Mouse (Mus musculus) small intestine, adult 2 months (tissue): ENCODE measurements at regions not wholly inside any gene's neighbourhood (a gene's known extent, or its start where the extent isn't known, plus 50 kb on each side); places are given as distances from the start of the nearest gene placed in this dataset.

ENCODE experiments used
- H3K27ac ChIP-seq: fragments of 200-500 bp; 2 replicates; pipeline ENCODE4 v1.5.1; 2012; ENCODE audit warnings: low read depth, low read length, control low read depth, inconsistent platforms; ENCODE audit not compliant: insufficient read depth
- H3K27me3 ChIP-seq: fragments of 200-500 bp; 2 replicates; pipeline ENCODE4 v1.6.1; 2012; ENCODE audit warnings: mild to moderate bottlenecking, moderate library complexity, low read length, inconsistent platforms; ENCODE audit not compliant: control insufficient read depth, insufficient read depth
- H3K36me3 ChIP-seq: fragments of 200-500 bp; 2 replicates; pipeline ENCODE4 v1.6.1; 2012; ENCODE audit warnings: mild to moderate bottlenecking, low read length, control low read depth, inconsistent platforms; ENCODE audit not compliant: control insufficient read depth, insufficient read depth
- H3K4me1 ChIP-seq: fragments of 200-500 bp; 2 replicates; pipeline ENCODE4 v1.6.1; 2012; ENCODE audit warnings: low read length, inconsistent platforms, mixed read lengths; ENCODE audit not compliant: control insufficient read depth, insufficient read depth, insufficient read length
- H3K4me3 ChIP-seq: fragments of 200-500 bp; 2 replicates; pipeline ENCODE4 v1.5.1; 2012; ENCODE audit warnings: low read depth, mild to moderate bottlenecking, control low read depth, inconsistent platforms, low read length, moderate library complexity
- CTCF ChIP-seq: fragments of 200-500 bp; IDR thresholded peaks from 2 replicates; pipeline ENCODE4 v1.5.1; 2012; ENCODE audit warnings: low read depth, mild to moderate bottlenecking, control low read depth, inconsistent platforms, low read length, moderate library complexity, mixed read lengths; ENCODE audit not compliant: insufficient replicate concordance, insufficient read length; ENCODE audit errors: extremely low read depth
- POLR2A ChIP-seq: fragments of 200-500 bp; IDR thresholded peaks from 2 replicates; pipeline ENCODE4 v1.6.1; 2012; ENCODE audit warnings: low read depth, mild to moderate bottlenecking, control low read depth, inconsistent platforms, low read length, moderate library complexity
- WGBS: fragments of 180-500 bp; shearing (Covaris S2); methylation state at CpG from one replicate; pipeline ENCODE4 v1.1.7; 2018; 5-methylcytosine and 5-hydroxymethylcytosine counted together

DNA sequence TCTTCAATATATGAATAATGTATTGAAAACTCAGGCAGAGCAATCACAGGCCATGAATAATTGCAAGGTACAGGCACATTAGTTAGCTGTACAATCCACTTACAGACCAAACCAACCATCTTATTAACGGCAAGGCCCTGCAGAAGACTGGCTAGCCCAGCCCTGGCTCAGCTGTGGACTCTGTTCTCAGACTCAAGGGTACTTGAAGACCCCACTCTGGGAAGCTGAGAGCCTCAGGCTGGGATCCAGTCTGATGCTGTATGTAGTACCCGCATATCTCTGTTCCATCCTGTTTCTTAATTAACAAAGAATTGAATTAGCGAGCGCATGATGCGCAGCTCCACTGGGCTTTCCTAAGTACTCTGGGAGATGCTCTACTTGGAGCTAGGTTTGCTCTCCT is 117.5 kb upstream of the Ppp1r26 start:
- Histone ChIP-seq H3K27ac (no peak overlapping the region), H3K4me1 (no peaks in the 10 kb centered on the region), H3K36me3 (no peaks in the 10 kb centered on the region), H3K4me3 (no peak overlapping the region), H3K27me3 (no peaks in the 10 kb centered on the region)
- WGBS = 91% methylated on average over 5 of the region's 5 CpGs
- TF ChIP-seq POLR2A (no peak), CTCF (no peak)

DNA sequence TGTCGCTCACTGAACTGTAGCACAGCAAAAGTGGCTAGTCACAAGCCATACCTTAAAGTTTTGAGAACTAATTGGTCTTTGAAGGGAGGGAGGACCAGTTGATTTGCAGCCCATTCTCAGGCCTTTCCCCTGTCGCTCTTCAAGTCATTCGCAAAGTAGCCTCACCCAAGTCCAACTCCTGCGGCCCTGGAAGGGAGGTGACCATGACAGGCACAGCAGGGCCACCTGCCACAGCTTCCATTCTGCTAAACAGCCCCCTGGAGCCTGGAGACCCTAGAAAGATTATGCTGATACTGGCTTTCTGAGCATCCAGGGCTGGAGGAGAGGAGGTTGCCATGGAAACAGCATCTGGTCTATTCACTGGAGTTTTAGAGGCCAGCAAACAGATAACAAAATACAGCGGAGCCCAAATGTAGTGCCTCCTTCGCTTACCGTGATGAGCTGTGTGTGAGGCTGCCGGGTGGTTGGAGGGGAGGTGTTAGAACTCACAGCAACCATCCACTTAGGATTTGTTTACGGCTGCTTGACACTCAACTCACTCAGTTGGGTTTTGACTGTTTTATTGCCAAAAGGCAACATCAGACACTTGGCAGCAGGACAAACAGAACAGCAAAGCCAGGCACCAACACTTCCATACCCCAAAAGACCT is 111.3 kb upstream of the Ppp1r26 start:
- H3K4me1 ChIP-seq = no peaks in the 10 kb centered on the region
- no peaks in the 10 kb centered on the region for H3K36me3 ChIP-seq
- no peaks in the 10 kb centered on the region for H3K27me3 ChIP-seq
- WGBS = 48% methylated on average over 9 of the region's 9 CpGs
- no peak overlapping the region for H3K27ac ChIP-seq
- TF ChIP-seq POLR2A (no peak), CTCF (no peak)
- no peak overlapping the region for H3K4me3 ChIP-seq

DNA sequence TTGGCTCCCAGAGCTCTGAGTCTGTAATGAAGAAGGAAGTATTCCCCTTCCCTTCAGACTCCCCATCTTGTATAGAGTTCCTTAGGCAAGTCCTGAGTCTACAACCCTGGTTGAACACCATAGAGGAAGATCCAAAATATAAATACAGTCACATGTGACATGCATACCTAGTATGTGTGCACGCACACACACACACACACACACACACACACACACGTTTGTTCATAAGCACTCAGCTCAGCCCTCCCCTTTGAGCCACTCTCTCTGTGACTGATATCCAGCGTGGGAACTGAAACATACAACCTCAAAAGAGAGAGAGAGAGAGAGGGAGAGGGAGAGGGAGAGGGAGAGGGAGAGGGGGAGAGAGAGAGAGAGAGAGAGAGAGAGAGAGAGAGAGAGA is 110.8 kb upstream of the Ppp1r26 start:
- WGBS = 63% methylated on average over 3 of the region's 3 CpGs
- H3K4me1 ChIP-seq = no peaks in the 10 kb centered on the region
- no peak overlapping the region for H3K27ac ChIP-seq
- H3K4me3 ChIP-seq = no peak overlapping the region
- H3K27me3 ChIP-seq = no peaks in the 10 kb centered on the region
- TF ChIP-seq POLR2A (no peak), CTCF (no peak)
- no peaks in the 10 kb centered on the region for H3K36me3 ChIP-seq

DNA sequence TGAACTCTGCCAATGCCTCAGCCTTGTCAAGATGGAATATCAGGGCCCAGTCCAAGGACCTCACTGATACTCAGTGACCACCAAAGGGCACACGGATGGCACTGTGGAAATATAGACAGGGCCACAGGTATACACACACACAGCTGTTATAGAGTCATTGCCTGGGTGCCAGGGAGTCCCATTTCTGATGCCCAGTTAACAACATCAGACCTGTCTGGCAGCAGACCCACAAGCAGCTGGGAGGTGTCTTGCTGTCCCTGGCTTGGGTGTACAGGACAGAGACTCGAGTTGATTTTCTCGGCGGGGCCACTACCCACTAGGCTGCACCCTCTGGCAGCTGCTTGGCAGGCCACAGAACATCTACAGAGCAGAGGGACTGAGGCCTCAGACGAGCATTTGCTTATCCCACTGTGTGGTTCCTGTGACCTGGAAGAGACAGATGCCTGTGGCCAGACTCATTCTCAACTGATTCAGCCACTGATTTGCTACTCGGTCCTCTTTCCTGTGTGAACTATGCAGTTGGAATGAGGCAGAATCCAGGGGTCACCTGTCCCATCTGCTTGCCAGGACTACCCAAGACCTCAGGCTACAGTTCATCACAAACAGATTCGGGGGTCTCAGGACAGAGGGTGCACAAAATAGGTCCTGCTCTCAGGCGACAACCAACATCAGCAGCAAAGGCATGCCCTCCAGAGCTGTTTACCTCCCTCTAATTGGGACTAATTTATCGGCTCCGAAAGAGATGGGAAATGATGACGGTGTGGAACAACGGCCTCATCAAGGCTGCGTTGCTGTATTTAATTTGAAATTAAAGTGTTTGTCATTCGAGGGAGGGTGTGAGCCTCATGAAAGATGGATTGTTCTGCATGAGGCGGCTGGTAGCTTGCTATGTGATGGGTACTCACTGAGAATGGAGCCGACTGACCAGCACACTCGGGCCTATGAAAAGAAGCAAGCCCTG is 110.0 kb upstream of the Ppp1r26 start:
- H3K4me3 ChIP-seq = no peak overlapping the region
- H3K27me3 ChIP-seq = no peaks in the 10 kb centered on the region
- H3K27ac ChIP-seq = no peak overlapping the region
- 71% methylated on average over 17 of the region's 17 CpGs for WGBS
- H3K4me1 ChIP-seq = no peaks in the 10 kb centered on the region
- TF ChIP-seq POLR2A (no peak), CTCF (no peak)
- H3K36me3 ChIP-seq = no peaks in the 10 kb centered on the region

DNA sequence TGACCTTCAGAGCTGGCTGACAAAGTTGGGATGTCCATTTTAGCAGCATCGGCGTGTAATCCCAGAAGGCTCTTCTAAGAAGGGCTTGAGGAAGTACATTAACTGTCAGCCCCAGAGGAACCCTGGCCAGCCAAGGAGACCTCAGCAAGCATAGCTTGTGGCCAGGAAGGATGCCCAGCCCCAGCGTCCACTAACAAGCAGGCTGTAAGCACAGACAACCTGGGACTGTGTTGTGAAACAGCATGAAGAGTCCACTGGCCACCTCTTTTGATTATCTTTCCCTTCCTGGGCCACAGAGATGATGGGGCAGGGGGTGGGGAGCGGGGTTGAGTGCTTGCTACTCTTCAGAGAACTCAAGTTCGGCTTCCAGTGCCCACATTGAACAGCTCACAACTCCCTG is 109.0 kb upstream of the Ppp1r26 start:
- WGBS = 72% methylated on average over 5 of the region's 5 CpGs
- Histone ChIP-seq H3K4me3 (no peak overlapping the region), H3K27ac (no peak overlapping the region), H3K4me1 (no peaks in the 10 kb centered on the region), H3K36me3 (no peaks in the 10 kb centered on the region), H3K27me3 (no peaks in the 10 kb centered on the region)
- no peak for TF ChIP-seq CTCF
- TF ChIP-seq POLR2A = no peak

DNA sequence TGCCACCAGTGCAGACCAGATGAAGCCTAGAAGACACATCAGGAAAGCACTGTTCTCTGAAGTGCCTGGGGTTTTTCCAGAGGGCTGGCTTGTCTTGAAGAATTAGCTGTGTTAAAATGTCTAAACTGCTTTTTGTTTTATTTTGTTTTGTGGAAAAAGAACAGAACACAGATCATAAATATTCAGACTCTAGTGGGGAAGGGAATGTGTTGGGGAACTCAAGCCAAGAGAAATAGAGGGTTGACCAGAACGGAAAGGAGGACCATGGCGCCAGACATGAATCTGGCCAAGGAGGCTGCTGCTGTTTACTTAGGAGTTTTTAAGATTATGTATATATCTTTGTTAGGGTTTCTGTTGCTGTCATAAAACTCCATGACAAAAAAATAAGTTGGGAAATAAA is 105.3 kb upstream of the Ppp1r26 start:
- H3K4me3 ChIP-seq = no peak overlapping the region
- H3K36me3 ChIP-seq = no peaks in the 10 kb centered on the region
- TF ChIP-seq POLR2A = no peak
- TF ChIP-seq CTCF = no peak
- H3K27ac ChIP-seq = no peak overlapping the region
- no peaks in the 10 kb centered on the region for H3K4me1 ChIP-seq
- H3K27me3 ChIP-seq = no peaks in the 10 kb centered on the region
- 80% methylated on average over 2 of the region's 2 CpGs for WGBS

DNA sequence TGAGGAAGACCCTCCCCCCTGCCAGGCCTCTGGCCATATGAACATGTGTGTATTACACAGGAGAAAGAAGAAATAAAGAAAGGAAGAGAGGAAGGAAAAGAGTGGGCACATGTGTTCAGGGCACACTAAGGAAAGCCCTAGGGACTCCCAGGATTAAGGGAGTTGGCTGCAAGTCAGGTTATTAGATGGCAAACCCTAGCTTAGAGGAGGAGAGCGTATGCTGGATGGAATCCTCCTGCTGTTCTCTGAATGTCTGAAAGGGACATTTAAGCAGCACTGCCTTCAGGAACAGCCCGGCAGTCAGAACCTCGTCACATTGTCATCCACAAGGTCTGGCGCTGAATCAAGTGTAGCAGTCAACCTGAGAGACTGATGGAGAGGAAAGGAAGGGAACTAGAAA is 98.1 kb upstream of the Ppp1r26 start:
- Histone ChIP-seq H3K4me3 (no peak overlapping the region), H3K36me3 (no peaks in the 10 kb centered on the region), H3K4me1 (no peaks in the 10 kb centered on the region), H3K27me3 (no peaks in the 10 kb centered on the region), H3K27ac (no peak overlapping the region)
- TF ChIP-seq POLR2A = no peak
- TF ChIP-seq CTCF = no peak
- WGBS = 77% methylated on average over 4 of the region's 4 CpGs
